ENCODE assay signal across 23 mouse cellular contexts in genomic region chr16:97194179-97194578, GRCm38 (mm10). TPM values are rescaled to one million over a fixed set of nuclear protein-coding genes. Genes with fewer than 3 reads are reported as not detected.
A peak's percentile ranks its signal among the peaks of the same experiment; 100 is the strongest.
DNase-seq lines count a peak whose midpoint lies in the region; ATAC-seq and TF ChIP-seq lines count a peak whose summit lies in the region.
"Had no signal": no experiment of that assay in that cellular context is flagged by ENCODE, and none has a peak within 500 bp of the region (broad histone marks: within the 10 kb centered on the region; RNA-seq: fewer than 3 reads in every experiment).

No protein-coding gene starts in this region.

- no peak for TF ChIP-seq CTCF in CH12.LX (conservative IDR thresholded peaks at IDR 0.05 in 1 of 2, IDR thresholded peaks at IDR 0.05 in 1 of 2; ENCODE audit: low read depth in 2 of 2, low read length in 2 of 2)
- no peak for TF ChIP-seq CTCF in intestine, postnatal 0 days (IDR thresholded peaks at IDR 0.05; ENCODE audit: low read depth)

- TF ChIP-seq RAD21 in CH12.LX (IDR thresholded peaks at IDR 0.05; ENCODE audit: low read depth, low read length): no peak

- peak overlapping the region; percentile 8; the same call in 1 of the 2 replicates for H3K4me2 ChIP-seq in CH12.LX (ENCODE audit: insufficient read depth, low read depth, poor library complexity, severe bottlenecking)
- no peak overlapping the region for H3K4me2 ChIP-seq in intestine, postnatal 0 days (replicated peaks; ENCODE audit: low read depth)
- H3K4me2 ChIP-seq in liver, embryonic 11.5 days: no peak overlapping the region

- no peaks in the 10 kb centered on the region for H3K36me3 ChIP-seq in CH12.LX (replicated peaks in 1 of 2; ENCODE audit: control insufficient read depth in 1 of 2, insufficient read depth in 1 of 2, low read length in 1 of 2)
- H3K36me3 ChIP-seq in intestine, postnatal 0 days (ENCODE audit: control insufficient read depth, insufficient read depth): no peaks in the 10 kb centered on the region
- H3K36me3 ChIP-seq in liver, embryonic 11.5 days (ENCODE audit: control insufficient read depth, insufficient read depth, low read length): no peaks in the 10 kb centered on the region
- H3K36me3 ChIP-seq: G1E had no signal

- no peak overlapping the region for H3K9ac ChIP-seq in CH12.LX (ENCODE audit: insufficient read depth, low read depth)
- H3K9ac ChIP-seq in intestine, postnatal 0 days (ENCODE audit: low read depth, low read length): no peak overlapping the region
- H3K9ac ChIP-seq in liver, embryonic 11.5 days (ENCODE audit: low read depth, low read length): no peak overlapping the region

- TF ChIP-seq POLR2A in CH12.LX (IDR thresholded peaks at IDR 0.05; ENCODE audit: low read depth, low read length): no peak

- peak; percentile 39 for DNase-seq in CH12.LX (ENCODE audit: extremely low read depth)
- DNase-seq in induced T-regulatory cell, adult 2 months (ENCODE audit: low read depth): peak; percentile 34
- no peak for DNase-seq in gastrocnemius, postnatal 4 days (ENCODE audit: low spot score in 2 of 2)
- DNase-seq in heart, adult 18-20 months: no peak
- DNase-seq in liver, embryonic 11.5 days (ENCODE audit: low spot score): no peak
- DNase-seq: adrenal gland, adult 2 months; adrenal gland, adult 8-10 months; adrenal gland, postnatal 10 days; adrenal gland, postnatal 14 days; adrenal gland, postnatal 25 days; adrenal gland, postnatal 36 days; B cell, adult 2 months; cerebellum, adult 11 months; cerebellum, adult 11-12 months; cerebellum, adult 18-20 months; cerebellum, adult 2 months had no signal

- no peaks in the 10 kb centered on the region for H3K79me2 ChIP-seq in CH12.LX (replicated peaks; ENCODE audit: control insufficient read depth, extremely low read depth, insufficient read depth, poor library complexity, severe bottlenecking)

- H3K9me3 ChIP-seq in CH12.LX (replicated peaks; ENCODE audit: low read length): no peaks in the 10 kb centered on the region
- no peaks in the 10 kb centered on the region for H3K9me3 ChIP-seq in intestine, postnatal 0 days (ENCODE audit: control insufficient read depth)
- no peaks in the 10 kb centered on the region for H3K9me3 ChIP-seq in liver, embryonic 11.5 days (ENCODE audit: control insufficient read depth, low read length)
- H3K9me3 ChIP-seq: G1E had no signal

- H3K4me3 ChIP-seq in CH12.LX (replicated peaks in 1 of 3; ENCODE audit: low read depth in 2 of 3, low read length in 2 of 3, poor library complexity in 1 of 3): no peak overlapping the region
- H3K4me3 ChIP-seq in intestine, postnatal 0 days (ENCODE audit: low read depth, low read length): no peak overlapping the region
- H3K4me3 ChIP-seq in liver, embryonic 11.5 days (ENCODE audit: low read depth, low read length): no peak overlapping the region

- dilution Hi-C loops in CH12.LX (cut with MboI; ENCODE audit: extremely low pct_ligation_motif_present, extremely low pct_unique_long_range_greater_than_20kb, low sequenced_read_pairs): no loop called here

- in situ Hi-C loops in CH12.LX (cut with MboI; ENCODE audit: low pct_ligation_motif_present, low pct_unique_long_range_greater_than_20kb, low sequenced_read_pairs): no loop called here

- H3K4me1 ChIP-seq in CH12.LX (ENCODE audit: control insufficient read depth in 1 of 2, insufficient read depth in 2 of 2): peaks cover 11 to 27% of the 10 kb centered on the region in 2 experiments
- no peaks in the 10 kb centered on the region for H3K4me1 ChIP-seq in intestine, postnatal 0 days (replicated peaks; ENCODE audit: control insufficient read depth, insufficient read depth, low read length)
- no peaks in the 10 kb centered on the region for H3K4me1 ChIP-seq in liver, embryonic 11.5 days (replicated peaks; ENCODE audit: control insufficient read depth, insufficient read depth, low read length)

- H3K27me3 ChIP-seq in CH12.LX (replicated peaks): no peaks in the 10 kb centered on the region
- no peaks in the 10 kb centered on the region for H3K27me3 ChIP-seq in intestine, postnatal 0 days (replicated peaks; ENCODE audit: control insufficient read depth, insufficient read depth, low read length)
- no peaks in the 10 kb centered on the region for H3K27me3 ChIP-seq in liver, embryonic 11.5 days (replicated peaks; ENCODE audit: control insufficient read depth, insufficient read depth, low read length)
- H3K27me3 ChIP-seq: Patski had no signal

- no peak overlapping the region for H3K27ac ChIP-seq in CH12.LX (ENCODE audit: insufficient read depth, low read depth)
- no peak overlapping the region for H3K27ac ChIP-seq in intestine, postnatal 0 days (ENCODE audit: low read depth, low read length)
- no peak overlapping the region for H3K27ac ChIP-seq in liver, embryonic 11.5 days (ENCODE audit: low read depth, low read length)

- peak; percentile 66 for TF ChIP-seq EP300 in CH12.LX (IDR thresholded peaks at IDR 0.05; ENCODE audit: low read length)

- ATAC-seq in CD4-positive, CD25-positive, alpha-beta regulatory T cell, adult 4 months: peak; percentile 37
- peak; percentile 36 for ATAC-seq in inflammation-experienced regulatory T-cells, adult 6 months
- no peak for ATAC-seq in intestine, postnatal 0 days
- ATAC-seq in liver, embryonic 11.5 days (replicated peaks; ENCODE audit: low FRiP score): no peak
- ATAC-seq: Patski had no signal

- WGBS in intestine, postnatal 0 days: 94% methylated on average over 1 of the region's 1 CpGs
- 83% methylated on average over 1 of the region's 1 CpGs for WGBS in liver, embryonic 11.5 days

TF ChIP-seq in CH12.LX, 34 proteins besides CTCF, POLR2A, EP300 and RAD21:
- TF ChIP-seq MEF2A (IDR thresholded peaks at IDR 0.05; ENCODE audit: borderline replicate concordance, low read depth, low read length) (peak; percentile 45; the same call in 1 of the 2 replicates), IRF4 (IDR thresholded peaks at IDR 0.05; ENCODE audit: low read depth, low read length) (peak; percentile 71; the same call in 1 of the 2 replicates), BHLHE40 (IDR thresholded peaks at IDR 0.05; ENCODE audit: low read depth, low read length) (0 out of 2 replicates have a peak, but pooled peaks have one; percentile 19), TCF12 (IDR thresholded peaks at IDR 0.05; ENCODE audit: low read depth, low read length) (0 out of 2 replicates have a peak, but pooled peaks have one; percentile 27), RCOR1 (conservative IDR thresholded peaks at IDR 0.05; ENCODE audit: low read depth, low read length) (0 out of 2 replicates have a peak, but pooled peaks have one; percentile 31), MAX (IDR thresholded peaks at IDR 0.05; ENCODE audit: low read length) (no peak)

RNA-seq across cellular contexts. Expression of gene Dscam, which starts 23.6 kb away (rescaled TPM):
- 1 to 10 TPM; 1.9 to 2.8 TPM for polyA plus RNA-seq in CD4-positive, CD25-positive, alpha-beta regulatory T cell, adult 4 months (2017; shearing (Covaris generic))
- total RNA-seq in CH12.LX (2012; rRNA removed): under 0.01 and 0.04 TPM in 2 replicates
- 0.03 and 0.12 TPM in 2 replicates for total RNA-seq in CH12.LX (2014; rRNA removed)
- polyA plus RNA-seq in CH12.LX (2012; ENCODE audit: insufficient read length, low read depth): 0.30 and 0.39 TPM in 2 replicates
- 1 to 10 TPM in 2 of 3 experiments, under 1 TPM in 1; 0.79 to 2.3 (median 1.0) TPM for polyA plus RNA-seq in inflammation-experienced regulatory T-cells, adult 6 months (2017; shearing (Covaris generic))
- total RNA-seq in gastrocnemius, postnatal 4 days (2021): under 1 TPM; 0.15 to 0.16 TPM
- under 1 TPM in 1 of 2 experiments, not detected in 1; 0.05 TPM for total RNA-seq in heart, adult 18-20 months (2021)
- polyA plus RNA-seq in intestine, postnatal 0 days (2015; fragmentation: Nextera tagmentation; extraction: Ambion mirVana): 0.21 and 0.25 TPM in 2 replicates
- polyA plus RNA-seq in liver, embryonic 11.5 days (2014; fragmentation: Nextera tagmentation; extraction: Ambion mirVana): 0.04 TPM in 2 replicates
- total RNA-seq: adrenal gland, adult 2 months; MEL had no signal
- polyA plus RNA-seq: C2C12, G1E had no signal

Comparison
In these comparisons a context has a peak if more than half of its experiments do, and no peak if none do; other contexts are left out.
1. ATAC-seq: peak in CD4-positive, CD25-positive, alpha-beta regulatory T cell, adult 4 months (single experiment) and inflammation-experienced regulatory T-cells, adult 6 months (single experiment); none in intestine, postnatal 0 days (single experiment) and liver, embryonic 11.5 days (single experiment).
2. DNase-seq: peak in CH12.LX (single experiment) and induced T-regulatory cell, adult 2 months (single experiment); none in gastrocnemius, postnatal 4 days (0 of 2), heart, adult 18-20 months (0 of 2) and liver, embryonic 11.5 days (single experiment).